Mouse (Mus musculus) liver, postnatal 0 days (tissue): ENCODE results near the gene Mrps36. TPM values are rescaled to one million over a fixed set of nuclear protein-coding genes. Genes with fewer than 3 reads are reported as not detected.

Source experiments
- ATAC-seq: fragments of 200-750 bp; cut with Nextera tagmentation; 2 replicates; pipeline ENCODE4 v1.8.0; 2017; ENCODE audit warnings: mild to moderate bottlenecking, moderate library complexity
- DNase-seq: peaks from one replicate; pipeline ENCODE4 v3.0.0-alpha.2; 2016
- H3K27ac ChIP-seq: fragments of 300-500 bp; sonication (generic); 2 replicates; pipeline ENCODE4 v1.5.1; 2014; ENCODE audit warnings: antibody characterized with exemption, moderate library complexity, mild to moderate bottlenecking, low read depth
- H3K27me3 ChIP-seq: fragments of 300-500 bp; sonication (generic); 2 replicates; pipeline ENCODE4 v1.6.1; 2014; ENCODE audit warnings: low read length, control low read depth, mixed read lengths; ENCODE audit not compliant: insufficient read depth
- H3K36me3 ChIP-seq: fragments of 300-500 bp; sonication (generic); replicated peaks from 2 replicates; pipeline ENCODE4 v1.6.1; 2014; ENCODE audit warnings: mild to moderate bottlenecking, control low read depth, low read length, moderate library complexity, mixed read lengths; ENCODE audit not compliant: insufficient read depth
- H3K4me1 ChIP-seq: fragments of 300-500 bp; sonication (generic); 2 replicates; pipeline ENCODE4 v1.6.1; 2014; ENCODE audit warnings: antibody characterized with exemption, mild to moderate bottlenecking, control low read depth; ENCODE audit not compliant: insufficient read depth
- H3K4me2 ChIP-seq: fragments of 300-500 bp; sonication (generic); 2 replicates; pipeline ENCODE4 v1.6.1; 2014; ENCODE audit warnings: low read depth, mild to moderate bottlenecking, low read length, moderate library complexity, mixed read lengths
- H3K4me3 ChIP-seq: fragments of 300-500 bp; sonication (generic); 2 replicates; pipeline ENCODE4 v1.5.1; 2014; ENCODE audit warnings: low read depth, low read length
- H3K9ac ChIP-seq: fragments of 300-500 bp; sonication (generic); replicated peaks from 2 replicates; pipeline ENCODE4 v1.6.1; 2014; ENCODE audit warnings: mild to moderate bottlenecking, moderate library complexity
- H3K9me3 ChIP-seq: fragments of 300-500 bp; sonication (generic); 2 replicates; pipeline ENCODE4 v1.6.1; 2016; ENCODE audit warnings: mild to moderate bottlenecking, control low read depth, low read length, mixed read lengths
- CTCF ChIP-seq: sonication (generic); IDR thresholded peaks from 2 replicates; pipeline ENCODE4 v1.5.1; 2016; ENCODE audit warnings: antibody characterized with exemption, low read depth
- EP300 ChIP-seq: IDR thresholded peaks from 2 replicates; pipeline ENCODE4 v1.6.1; 2016; ENCODE audit warnings: antibody characterized with exemption, low read depth, mild to moderate bottlenecking
- WGBS: fragments of 180-500 bp; shearing (Covaris S2); extraction: QIAGEN DNeasy Blood & Tissue Kit; methylation state at CpG from one replicate; pipeline ENCODE4 v1.1.7; 2014; ENCODE audit not compliant: insufficient replicate concordance; 5-methylcytosine and 5-hydroxymethylcytosine counted together
- polyA plus RNA-seq: library from polyadenylated mRNA; unstranded; fragments of >200 nt; fragmentation: Nextera tagmentation; extraction: Ambion mirVana; gene quantifications from 2 replicates; pipeline ENCODE4 v1.2.1, GENCODE M21; 2015

The Mrps36 gene
- polyA plus RNA-seq, 1 experiment from 2014 or later = 120 TPM

- Histone ChIP-seq H3K4me1 (peaks cover 12% of the 10 kb centered on the region; the same call in 1 of the 2 replicates), H3K9me3 (no peaks in the 10 kb centered on the region), H3K27me3 (no peaks in the 10 kb centered on the region), H3K4me2 (0 out of 2 replicates have a peak overlapping the region, but pooled peaks have one; percentile 14), H3K4me3 (no peak overlapping the region), H3K36me3 (peaks cover 27% of the 10 kb centered on the region), H3K9ac (no peak overlapping the region; the same call in 1 of the 2 replicates), H3K27ac (no peak overlapping the region)
- TF ChIP-seq CTCF = no peak
- peak; percentile 89 for TF ChIP-seq EP300
- 49% methylated on average over 3 of the region's 3 CpGs for WGBS
- peak; percentile 66 for ATAC-seq
- DNase-seq = peak; percentile 34
Observed at GRCm38 (mm10) chr13:100777491-100777890, 33.0 kb upstream of the Mrps36 start.

- H3K9me3 ChIP-seq = no peaks in the 10 kb centered on the region
- DNase-seq (no peak), ATAC-seq (no peak)
- TF ChIP-seq EP300 = no peak
- TF ChIP-seq CTCF = no peak
- H3K36me3 ChIP-seq = peaks cover 25% of the 10 kb centered on the region
- no peaks in the 10 kb centered on the region for H3K27me3 ChIP-seq
- 59% methylated on average over 6 of the region's 6 CpGs for WGBS
- H3K4me1 ChIP-seq = peaks cover 12% of the 10 kb centered on the region; the same call in 1 of the 2 replicates
- H3K4me3 ChIP-seq = no peak overlapping the region
- H3K27ac ChIP-seq = peak overlapping the region; percentile 12; the same call in 1 of the 2 replicates
- no peak overlapping the region for H3K9ac ChIP-seq
- peak overlapping the region; percentile 77 for H3K4me2 ChIP-seq
Observed at GRCm38 (mm10) chr13:100776710-100777109, 32.3 kb upstream of the Mrps36 start.

- peak overlapping the region; percentile 12; the same call in 1 of the 2 replicates for H3K27ac ChIP-seq
- no peaks in the 10 kb centered on the region for H3K27me3 ChIP-seq
- H3K9ac ChIP-seq = peak overlapping the region; percentile 76; the same call in 1 of the 2 replicates
- peaks cover 12% of the 10 kb centered on the region; the same call in 1 of the 2 replicates for H3K4me1 ChIP-seq
- ATAC-seq (peak; percentile 5; the same call in 1 of the 2 replicates), DNase-seq (no peak)
- H3K9me3 ChIP-seq = no peaks in the 10 kb centered on the region
- H3K36me3 ChIP-seq = peaks cover 25% of the 10 kb centered on the region
- WGBS = 10% methylated on average over 8 of the region's 8 CpGs
- peak overlapping the region; percentile 77 for H3K4me2 ChIP-seq
- TF ChIP-seq EP300 = no peak
- no peak for TF ChIP-seq CTCF
- peak overlapping the region; percentile 75 for H3K4me3 ChIP-seq
Observed at GRCm38 (mm10) chr13:100776056-100776419, 31.6 kb upstream of the Mrps36 start.

GRCm38 (mm10) chr13:100775252-100776055, 31.0 kb upstream of the Mrps36 start, which contains the start of gene Cenph:
Cenph (minus strand) TSS chr13:100775899.
- under 1% methylated on average over 46 of the region's 46 CpGs for WGBS
- TF ChIP-seq EP300 (0 out of 2 replicates have a peak, but pooled peaks have one; percentile 18), CTCF (no peak)
- H3K4me2 ChIP-seq = peak within 1 kb of the TSS; percentile 77
- no peaks in the 10 kb centered on the region for H3K27me3 ChIP-seq
- H3K27ac ChIP-seq = peak within 1 kb of the TSS; percentile 30
- DNase-seq (peak; percentile 91), ATAC-seq (peak; percentile 88)
- H3K4me3 ChIP-seq = peak within 1 kb of the TSS; percentile 75
- peaks cover 24% of the 10 kb centered on the region for H3K36me3 ChIP-seq
- peak within 1 kb of the TSS; percentile 76 for H3K9ac ChIP-seq
- peaks cover 12% of the 10 kb centered on the region; the same call in 1 of the 2 replicates for H3K4me1 ChIP-seq
- no peaks in the 10 kb centered on the region for H3K9me3 ChIP-seq

- TF ChIP-seq CTCF = no peak
- no peak for TF ChIP-seq EP300
- Histone ChIP-seq H3K4me1 (peaks cover 12% of the 10 kb centered on the region; the same call in 1 of the 2 replicates), H3K36me3 (peaks cover 21% of the 10 kb centered on the region), H3K9me3 (no peaks in the 10 kb centered on the region), H3K4me2 (peak overlapping the region; percentile 77), H3K27me3 (no peaks in the 10 kb centered on the region), H3K9ac (peak overlapping the region; percentile 76), H3K4me3 (peak overlapping the region; percentile 75), H3K27ac (no peak overlapping the region)
- ATAC-seq = no peak
- no peak for DNase-seq
Observed at GRCm38 (mm10) chr13:100774704-100775103, 30.2 kb upstream of the Mrps36 start.

- Histone ChIP-seq H3K4me2 (no peak overlapping the region), H3K27ac (no peak overlapping the region), H3K36me3 (peaks cover 6% of the 10 kb centered on the region; the same call in 1 of the 2 replicates), H3K9ac (no peak overlapping the region), H3K27me3 (no peaks in the 10 kb centered on the region), H3K4me3 (no peak overlapping the region), H3K4me1 (peaks cover 17% of the 10 kb centered on the region; the same call in 1 of the 2 replicates), H3K9me3 (no peaks in the 10 kb centered on the region)
- 57% methylated on average over 2 of the region's 2 CpGs for WGBS
- TF ChIP-seq EP300 = peak; percentile 57; the same call in 1 of the 2 replicates
- TF ChIP-seq CTCF = no peak
- DNase-seq = no peak
- ATAC-seq = no peak
Observed at GRCm38 (mm10) chr13:100755329-100755728, 10.9 kb upstream of the Mrps36 start.
